Mouse (Mus musculus): ENCODE data around the gene Rp9.

- TF ChIP-seq CTCF (IDR thresholded peaks at IDR 0.05; ENCODE audit: borderline replicate concordance, insufficient read depth, low read depth, low read length) (no peak), POLR2A (IDR thresholded peaks at IDR 0.05; ENCODE audit: borderline replicate concordance, insufficient read depth, low read length) (no peak)
Observed at GRCm38 (mm10) chr9:22424719-22425118, 44.8 kb downstream of the Rp9 start.

Measured in cerebellum, adult 2 months (tissue).